Mouse (Mus musculus) liver, adult 2 months (tissue): ENCODE data around the gene Lrrc39. TPM values are rescaled to one million over a fixed set of nuclear protein-coding genes. Genes with fewer than 3 reads are reported as not detected.

Experiments used
- DNase-seq: peaks from one replicate; pipeline ENCODE4 v3.0.0-alpha.2; 2011; ENCODE audit warnings: low read depth, low spot score; ENCODE audit errors: extremely low read depth
- H3K27ac ChIP-seq: fragments of 200-500 bp; replicated peaks from 2 replicates; pipeline ENCODE4 v1.5.1; 2012; ENCODE audit warnings: low read depth, mild to moderate bottlenecking, control low read depth, inconsistent platforms, low read length; ENCODE audit not compliant: insufficient read depth
- H3K27me3 ChIP-seq: fragments of 200-500 bp; 2 replicates; pipeline ENCODE4 v1.6.1; 2012; ENCODE audit warnings: mild to moderate bottlenecking, moderate library complexity, low read length, inconsistent platforms; ENCODE audit not compliant: control insufficient read depth, insufficient read depth
- H3K36me3 ChIP-seq: fragments of 200-500 bp; 2 replicates; pipeline ENCODE4 v1.6.1; 2012; ENCODE audit warnings: low read length, inconsistent platforms; ENCODE audit not compliant: control insufficient read depth, insufficient read depth
- H3K4me1 ChIP-seq: fragments of 200-500 bp; 2 replicates; pipeline ENCODE4 v1.6.1; 2011; ENCODE audit warnings: low read length; ENCODE audit not compliant: control insufficient read depth, insufficient read depth
- H3K4me3 ChIP-seq: fragments of 200-500 bp; 2 replicates; pipeline ENCODE4 v1.5.1; 2011; ENCODE audit warnings: low read depth, mild to moderate bottlenecking, control low read depth, low read length, moderate library complexity; ENCODE audit not compliant: insufficient read depth
- H3K79me2 ChIP-seq: fragments of 200-500 bp; 2 replicates; pipeline ENCODE4 v1.6.1; 2012; ENCODE audit warnings: inconsistent platforms, mild to moderate bottlenecking, low read length, moderate library complexity; ENCODE audit not compliant: control insufficient read depth, insufficient read depth
- H3K9ac ChIP-seq: fragments of 200-500 bp; 2 replicates; pipeline ENCODE4 v1.6.1; 2012; ENCODE audit warnings: low read depth, mild to moderate bottlenecking, control low read depth, inconsistent platforms, low read length
- CTCF ChIP-seq: fragments of 200-500 bp; IDR thresholded peaks from 2 replicates; pipeline ENCODE4 v1.5.1; 2011; ENCODE audit warnings: low read depth, low read length, control low read depth
- POLR2A ChIP-seq: fragments of 200-500 bp; IDR thresholded peaks from 2 replicates; pipeline ENCODE4 v1.6.1; 2011; ENCODE audit warnings: low read length, control low read depth; ENCODE audit not compliant: insufficient read depth; ENCODE audit errors: extremely low read depth
- WGBS: fragments of 180-500 bp; shearing (Covaris S2); methylation state at CpG from one replicate; pipeline ENCODE4 v1.1.7; 2018; 5-methylcytosine and 5-hydroxymethylcytosine counted together
- polyA plus RNA-seq: library from polyadenylated mRNA; depleted of rRNA; stranded (reverse); fragments of >200 nt; gene quantifications from 2 replicates; pipeline ENCODE4 v1.2.3, GENCODE M21; 2012
- total RNA-seq: library from RNA; depleted of rRNA; stranded (reverse); fragments of >200 nt; gene quantifications from 2 replicates; pipeline ENCODE4 v1.2.3, GENCODE M21; 2014

The Lrrc39 gene
- total and polyA plus RNA-seq, 2 experiments = 0.15 to 0.37 TPM

- peak overlapping the region; percentile 39 for H3K4me3 ChIP-seq
- DNase-seq = no peak
- 16% methylated on average over 7 of the region's 7 CpGs for WGBS
- 0 out of 2 replicates have a peak, but pooled peaks cover 2% of the 10 kb centered on the region for H3K4me1 ChIP-seq
- H3K27ac ChIP-seq = no peak overlapping the region; the same call in 1 of the 2 replicates
- no peaks in the 10 kb centered on the region for H3K79me2 ChIP-seq
- TF ChIP-seq CTCF = no peak
- H3K27me3 ChIP-seq = no peaks in the 10 kb centered on the region
- no peaks in the 10 kb centered on the region for H3K36me3 ChIP-seq
- H3K9ac ChIP-seq = peak overlapping the region; percentile 29; the same call in 1 of the 2 replicates
Observed at GRCm38 (mm10) chr3:116563095-116563492, 321 bp downstream of the Lrrc39 start.

- 51% methylated on average over 2 of the region's 2 CpGs for WGBS
- no peak overlapping the region for H3K9ac ChIP-seq
Observed at GRCm38 (mm10) chr3:116570628-116571027, 7.9 kb downstream of the Lrrc39 start.

GRCm38 (mm10) chr3:116577286-116577685 lies 14.5 kb downstream of the Lrrc39 start:
- WGBS = 36% methylated on average over 3 of the region's 3 CpGs

More at GRCm38 (mm10) chr3:116570628-116571027, 7.9 kb downstream of the Lrrc39 start:
- no peak overlapping the region for H3K4me3 ChIP-seq
- no peaks in the 10 kb centered on the region for H3K4me1 ChIP-seq
- TF ChIP-seq POLR2A (no peak), CTCF (no peak)
- H3K79me2 ChIP-seq = no peaks in the 10 kb centered on the region
- H3K27ac ChIP-seq = no peak overlapping the region
- no peaks in the 10 kb centered on the region for H3K27me3 ChIP-seq
- H3K36me3 ChIP-seq = no peaks in the 10 kb centered on the region
- no peak for DNase-seq

GRCm38 (mm10) chr3:116582201-116582600 lies 19.4 kb downstream of the Lrrc39 start:
- DNase-seq = no peak
- Histone ChIP-seq H3K27ac (no peak overlapping the region), H3K9ac (no peak overlapping the region), H3K27me3 (no peaks in the 10 kb centered on the region), H3K79me2 (no peaks in the 10 kb centered on the region), H3K4me1 (no peaks in the 10 kb centered on the region), H3K36me3 (peaks cover 39% of the 10 kb centered on the region), H3K4me3 (no peak overlapping the region)
- no peak for TF ChIP-seq CTCF
- TF ChIP-seq POLR2A = no peak
- WGBS = 95% methylated on average over 9 of the region's 9 CpGs

More at GRCm38 (mm10) chr3:116577286-116577685, 14.5 kb downstream of the Lrrc39 start:
- Histone ChIP-seq H3K4me3 (no peak overlapping the region), H3K36me3 (peaks cover 9% of the 10 kb centered on the region), H3K79me2 (no peaks in the 10 kb centered on the region), H3K4me1 (no peaks in the 10 kb centered on the region), H3K27me3 (no peaks in the 10 kb centered on the region), H3K9ac (no peak overlapping the region), H3K27ac (no peak overlapping the region)
- peak; percentile 20 for DNase-seq
- TF ChIP-seq CTCF (peak; percentile 53), POLR2A (no peak)

GRCm38 (mm10) chr3:116594076-116594727 lies 31.4 kb downstream of the Lrrc39 start:
- Histone ChIP-seq H3K79me2 (no peaks in the 10 kb centered on the region; the same call in 1 of the 2 replicates), H3K4me3 (peak overlapping the region; percentile 94), H3K27me3 (no peaks in the 10 kb centered on the region), H3K36me3 (peaks cover 12% of the 10 kb centered on the region; the same call in 1 of the 2 replicates), H3K27ac (peak overlapping the region; percentile 85), H3K4me1 (peaks cover under 1% of the 10 kb centered on the region; the same call in 1 of the 2 replicates), H3K9ac (peak overlapping the region; percentile 87)
- peak; percentile 42 for DNase-seq
- WGBS = under 1% methylated on average over 22 of the region's 22 CpGs
- TF ChIP-seq POLR2A = no peak
- peak; percentile 28; the same call in 1 of the 2 replicates for TF ChIP-seq CTCF
